Mouse (Mus musculus) hindlimb bud, embryonic 11.5 days (tissue): ENCODE measurements around the gene Psmd14.

Experiments
- DNase-seq: peaks from one replicate; pipeline ENCODE4 v3.0.0-alpha.2; 2012; ENCODE audit warnings: low read depth, low spot score; ENCODE audit errors: extremely low spot score

Psmd14 gene

GRCm38 (mm10) chr2:61759234-61759855 lies 47.9 kb downstream of the Psmd14 start:
- no peak for DNase-seq

- no peak for DNase-seq
These were observed 48.5 kb downstream of the Psmd14 start for GRCm38 (mm10) chr2:61760044-61760443.

- DNase-seq, result no peak
These were observed 53.1 kb downstream of the Psmd14 start for GRCm38 (mm10) chr2:61764470-61765105.

GRCm38 (mm10) chr2:61765526-61765925 lies 54.0 kb downstream of the Psmd14 start:
- DNase-seq, result no peak

- no peak for DNase-seq
These were observed 69.3 kb downstream of the Psmd14 start for GRCm38 (mm10) chr2:61780794-61781193.

- no peak for DNase-seq
These were observed 83.5 kb downstream of the Psmd14 start for GRCm38 (mm10) chr2:61794960-61795359.

- DNase-seq, result no peak
These were observed 86.6 kb downstream of the Psmd14 start for GRCm38 (mm10) chr2:61798048-61798447.

GRCm38 (mm10) chr2:61802656-61803251 lies 91.3 kb downstream of the Psmd14 start, which contains the start of gene Tbr1:
TSS of gene Tbr1 (plus strand) at chr2:61802930.
- no peak for DNase-seq

- DNase-seq, result no peak
These were observed 92.2 kb downstream of the Psmd14 start for GRCm38 (mm10) chr2:61803443-61804367.

- no peak for DNase-seq
These were observed 92.9 kb downstream of the Psmd14 start for GRCm38 (mm10) chr2:61804382-61804840.

GRCm38 (mm10) chr2:61804841-61805540 lies 93.5 kb downstream of the Psmd14 start:
- DNase-seq, result no peak

GRCm38 (mm10) chr2:61805541-61806345 lies 94.2 kb downstream of the Psmd14 start:
- no peak for DNase-seq

GRCm38 (mm10) chr2:61806346-61806825 lies 94.9 kb downstream of the Psmd14 start:
- DNase-seq, result no peak

- no peak for DNase-seq
These were observed 95.7 kb downstream of the Psmd14 start for GRCm38 (mm10) chr2:61807151-61807550.

GRCm38 (mm10) chr2:61807781-61808180 lies 96.3 kb downstream of the Psmd14 start:
- no peak for DNase-seq

GRCm38 (mm10) chr2:61808776-61809175 lies 97.3 kb downstream of the Psmd14 start:
- no peak for DNase-seq

GRCm38 (mm10) chr2:61809381-61809780 lies 97.9 kb downstream of the Psmd14 start:
- no peak for DNase-seq

- DNase-seq, result no peak
These were observed 99.3 kb downstream of the Psmd14 start for GRCm38 (mm10) chr2:61810751-61811150.

- no peak for DNase-seq
These were observed 99.6 kb downstream of the Psmd14 start for GRCm38 (mm10) chr2:61811163-61811506.
